Mouse (Mus musculus): ENCODE measurements around the gene Trpm8.

GRCm38 (mm10) chr1:88286136-88286845 is 8.8 kb downstream of the Trpm8 start:
- TF ChIP-seq JUND (conservative IDR thresholded peaks at IDR 0.05; ENCODE audit: low read depth, low read length) (no peak), POLR2AphosphoS2 (IDR thresholded peaks at IDR 0.05; ENCODE audit: low read depth, low read length) (no peak), POLR2A (IDR thresholded peaks at IDR 0.05; ENCODE audit: low read depth, low read length) (no peak), CTCF (conservative IDR thresholded peaks at IDR 0.05 in 1 of 2, IDR thresholded peaks at IDR 0.05 in 1 of 2; ENCODE audit: low read depth in 2 of 2, low read length in 2 of 2) (no peak), MAX (IDR thresholded peaks at IDR 0.05; ENCODE audit: low read length) (no peak), BHLHE40 (IDR thresholded peaks at IDR 0.05; ENCODE audit: low read depth, low read length) (no peak), ELF1 (IDR thresholded peaks at IDR 0.05; ENCODE audit: low read depth, low read length) (no peak), CHD2 (IDR thresholded peaks at IDR 0.05; ENCODE audit: low read length) (no peak), TCF12 (IDR thresholded peaks at IDR 0.05; ENCODE audit: low read depth, low read length) (no peak), NELFE (IDR thresholded peaks at IDR 0.05; ENCODE audit: low read depth, low read length) (no peak), RCOR1 (conservative IDR thresholded peaks at IDR 0.05; ENCODE audit: low read depth, low read length) (no peak), CHD1 (IDR thresholded peaks at IDR 0.05; ENCODE audit: low read depth, low read length) (no peak), ZC3H11A (IDR thresholded peaks at IDR 0.05; ENCODE audit: low read depth, low read length) (no peak)
